Mouse (Mus musculus) kidney, adult 9 months (tissue): ENCODE results near the gene Atf7.

Source experiments
- DNase-seq: peaks from one replicate; pipeline ENCODE4 v3.0.0; 2022

The Atf7 gene

DNA sequence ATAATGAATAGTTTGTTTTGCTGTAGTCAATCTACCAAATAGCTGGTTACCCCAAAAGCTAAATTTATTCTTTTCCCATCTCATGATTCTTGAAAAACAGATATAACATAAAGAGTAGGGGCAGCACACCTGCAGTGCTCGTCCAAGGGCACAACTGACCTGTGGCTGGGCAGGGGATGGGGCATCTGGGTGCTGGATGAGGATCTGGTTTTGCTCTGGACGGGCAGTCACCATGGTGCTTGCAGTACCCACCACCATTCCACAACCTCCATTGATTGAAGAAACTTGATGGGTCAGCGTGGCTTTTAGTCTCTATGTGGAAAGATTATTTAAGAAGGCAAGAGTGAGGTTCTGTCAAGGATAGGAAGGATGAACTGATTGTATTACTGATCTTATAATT lies 79.0 kb downstream of the Atf7 start:
- DNase-seq, result no peak

DNA sequence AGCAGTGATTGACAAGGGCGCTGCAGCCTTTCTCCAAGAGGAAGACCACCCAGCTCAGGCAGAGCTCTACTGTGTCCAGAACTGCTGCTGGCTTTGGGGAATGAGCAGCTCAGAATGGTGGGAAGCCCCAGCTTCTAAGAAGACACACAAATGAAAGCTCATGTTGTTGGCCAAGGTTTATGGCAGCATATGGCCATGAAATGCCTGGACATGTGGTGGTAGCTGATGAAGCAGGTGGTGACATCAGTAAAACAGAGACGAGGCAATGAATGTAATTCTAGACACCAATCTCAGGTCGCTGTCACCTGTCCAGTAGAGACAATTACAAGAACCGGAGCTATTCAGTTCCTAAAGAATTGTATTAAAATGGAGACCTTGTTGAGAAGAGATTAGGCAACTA lies 80.5 kb downstream of the Atf7 start:
- no peak for DNase-seq

DNA sequence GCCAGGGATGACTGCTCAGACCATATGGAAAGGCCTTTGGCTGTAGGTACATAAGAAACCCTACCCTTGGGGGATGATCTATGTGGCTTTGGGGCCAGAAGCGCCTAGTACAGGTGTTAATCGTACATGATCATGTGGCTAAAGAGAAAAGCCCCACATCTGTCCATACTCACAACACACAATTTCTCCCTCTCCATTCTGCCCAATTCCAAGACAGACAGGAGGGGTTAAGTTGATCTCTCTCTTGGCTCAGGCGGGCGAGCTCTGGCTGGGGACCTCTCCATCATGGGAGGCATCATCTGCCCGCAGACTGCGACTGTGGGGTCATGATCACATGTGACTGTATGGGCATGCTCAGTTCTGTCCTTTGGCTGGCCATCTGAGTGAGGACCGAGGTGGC lies 91.3 kb downstream of the Atf7 start:
- DNase-seq, result no peak

DNA sequence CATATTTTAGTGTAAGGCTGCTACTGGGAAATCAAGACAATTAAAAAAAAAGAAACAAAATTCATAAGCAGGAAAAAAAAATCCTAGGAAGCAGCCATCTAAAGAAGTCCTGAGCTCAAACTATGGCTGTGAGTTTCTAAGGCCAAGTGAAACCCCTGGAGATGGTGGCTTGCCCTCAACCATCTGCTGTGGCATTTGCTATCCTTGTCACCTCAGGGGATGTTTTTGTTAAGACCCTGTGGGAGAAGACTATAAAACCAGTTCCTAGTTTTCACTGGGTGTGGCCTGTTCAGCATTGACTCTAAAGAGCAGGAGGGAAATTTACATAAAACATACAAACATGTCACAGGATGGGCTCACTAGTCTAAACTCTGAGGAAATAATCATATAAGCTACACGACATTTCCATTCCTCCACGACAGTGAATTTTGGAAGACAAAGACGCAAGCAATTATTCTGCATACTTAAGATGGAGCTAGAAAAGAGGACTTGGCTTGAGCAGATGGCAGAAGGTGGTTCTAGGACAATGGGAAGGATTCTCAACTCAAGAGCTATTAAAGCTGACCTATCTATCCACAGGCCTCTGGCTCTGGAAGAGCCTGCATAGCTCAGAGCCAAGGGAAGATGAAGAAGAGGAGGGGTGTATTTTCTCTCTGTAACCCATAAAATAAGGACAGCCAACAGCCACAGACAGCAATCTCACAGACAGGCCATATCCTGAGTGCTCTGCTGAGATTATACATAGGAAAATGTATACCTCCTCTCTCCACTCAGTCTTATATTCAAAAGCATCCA lies 93.0 kb downstream of the Atf7 start:
- no peak for DNase-seq

DNA sequence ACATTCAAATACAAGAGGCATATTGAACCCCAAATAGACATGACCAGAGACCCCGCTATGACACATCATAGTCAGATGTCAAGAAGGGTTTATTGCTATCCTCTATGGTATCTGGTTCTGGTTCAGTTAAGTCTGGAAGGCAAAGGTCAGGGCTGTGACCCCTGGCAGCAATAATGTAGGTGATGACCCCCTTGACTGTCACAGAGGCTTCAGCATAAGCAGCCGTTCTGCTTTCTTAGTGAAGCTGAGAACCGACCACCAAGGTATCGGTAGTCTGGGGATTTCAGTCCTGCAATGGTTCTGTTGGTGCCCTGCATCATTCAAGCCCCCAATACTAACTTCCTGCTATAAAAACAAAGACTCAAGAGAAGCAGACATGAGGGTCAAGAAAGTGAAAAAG lies 93.7 kb downstream of the Atf7 start:
- no peak for DNase-seq

DNA sequence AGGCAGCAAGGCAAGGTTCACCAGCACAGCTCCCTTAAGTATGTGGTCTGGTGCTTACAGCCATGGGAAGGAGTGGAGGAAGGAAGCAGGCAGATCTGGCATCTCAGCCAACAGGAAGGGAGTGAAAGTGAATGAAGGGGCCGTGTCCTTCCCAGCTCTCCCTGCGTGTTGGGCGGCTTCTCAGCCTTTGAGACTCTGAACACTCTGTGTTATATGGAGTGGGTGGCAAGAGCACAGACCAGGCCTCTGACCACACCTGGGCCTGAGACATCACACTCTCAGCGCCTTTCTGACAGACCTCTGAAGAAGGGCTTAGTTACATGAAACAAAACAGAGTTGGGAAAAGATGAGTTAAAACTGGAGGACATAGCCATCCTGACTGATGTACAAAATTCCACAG lies 94.7 kb downstream of the Atf7 start:
- no peak for DNase-seq

DNA sequence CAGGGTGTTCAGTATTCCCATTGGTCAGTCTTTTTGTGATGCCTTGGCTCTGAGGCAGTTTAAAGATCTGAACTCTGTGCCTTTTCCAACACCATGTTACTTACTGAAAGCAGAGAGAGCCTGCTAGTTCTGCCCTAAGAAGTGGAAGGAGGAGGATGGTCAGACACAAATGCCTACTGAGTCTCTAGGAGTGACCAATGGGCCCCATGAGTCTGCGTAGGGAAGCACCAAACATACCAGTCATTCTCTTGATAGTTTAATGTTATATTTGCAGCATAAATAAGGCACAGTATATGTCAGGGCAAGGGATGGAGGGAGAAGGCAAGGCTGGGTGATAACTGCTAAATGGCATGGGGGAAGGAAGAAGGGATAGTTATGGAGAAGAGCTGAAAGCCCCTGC lies 96.9 kb downstream of the Atf7 start:
- no peak for DNase-seq

DNA sequence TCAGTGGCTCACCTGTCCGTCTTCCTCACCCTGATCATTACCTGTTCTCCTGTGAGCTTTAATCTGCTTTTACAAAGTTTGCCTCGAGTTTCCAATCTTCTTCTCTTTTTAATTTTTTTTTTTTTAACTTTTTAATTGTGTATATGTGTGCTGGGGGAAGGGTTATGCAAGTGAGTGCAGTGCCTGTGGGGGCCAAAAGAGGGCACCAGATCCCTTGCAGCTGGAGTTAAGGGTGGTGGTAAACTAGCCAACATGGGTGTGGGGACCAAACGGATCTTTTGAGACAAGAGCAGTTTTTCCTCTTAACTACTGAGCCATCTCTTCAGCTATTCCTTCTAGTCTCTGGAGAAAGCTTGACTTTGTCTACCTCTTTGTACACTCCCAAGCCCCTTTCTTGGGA lies 97.3 kb downstream of the Atf7 start:
- no peak for DNase-seq

DNA sequence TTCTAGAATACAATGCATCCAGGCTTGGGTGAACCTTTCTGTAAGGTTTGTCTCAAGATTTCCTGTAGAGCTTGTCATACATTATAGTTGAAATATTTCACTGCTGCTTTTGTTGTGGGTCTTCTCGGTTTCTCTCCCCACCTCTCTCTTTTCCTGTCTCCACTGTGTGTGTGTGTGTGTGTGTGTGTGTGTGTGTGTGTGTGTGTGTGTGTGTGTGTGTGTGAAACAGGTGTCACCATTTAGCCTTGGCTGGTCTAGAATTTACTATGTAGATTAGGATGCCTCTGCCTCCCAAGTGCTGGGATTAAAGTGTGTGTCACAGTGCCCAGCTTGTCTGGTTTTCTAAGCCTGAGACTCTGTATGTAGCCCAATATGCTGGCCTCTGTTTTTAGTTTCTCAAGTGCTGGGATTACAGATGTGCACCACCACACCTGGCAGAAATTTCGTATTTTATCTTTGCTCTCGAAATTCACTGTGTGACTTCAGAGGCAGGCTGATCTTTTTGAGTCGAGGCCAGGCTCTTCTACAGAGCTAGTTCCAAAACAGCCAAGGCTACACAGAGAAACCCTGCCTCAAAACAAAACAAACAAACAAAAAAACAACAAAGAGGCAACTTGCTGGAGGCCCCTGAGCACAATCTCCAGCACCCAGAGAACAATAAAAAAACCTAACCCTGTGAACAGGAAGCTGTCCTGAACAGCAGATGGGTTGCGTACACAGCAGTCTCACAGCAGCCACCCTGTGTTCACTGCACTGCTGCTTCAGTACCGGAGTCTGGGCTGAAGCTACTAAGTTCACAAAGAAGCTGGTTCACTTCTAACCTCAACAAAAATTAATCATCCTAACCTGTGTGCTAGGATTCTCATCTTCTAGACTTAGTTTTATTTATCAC lies 98.9 kb downstream of the Atf7 start:
- no peak for DNase-seq

DNA sequence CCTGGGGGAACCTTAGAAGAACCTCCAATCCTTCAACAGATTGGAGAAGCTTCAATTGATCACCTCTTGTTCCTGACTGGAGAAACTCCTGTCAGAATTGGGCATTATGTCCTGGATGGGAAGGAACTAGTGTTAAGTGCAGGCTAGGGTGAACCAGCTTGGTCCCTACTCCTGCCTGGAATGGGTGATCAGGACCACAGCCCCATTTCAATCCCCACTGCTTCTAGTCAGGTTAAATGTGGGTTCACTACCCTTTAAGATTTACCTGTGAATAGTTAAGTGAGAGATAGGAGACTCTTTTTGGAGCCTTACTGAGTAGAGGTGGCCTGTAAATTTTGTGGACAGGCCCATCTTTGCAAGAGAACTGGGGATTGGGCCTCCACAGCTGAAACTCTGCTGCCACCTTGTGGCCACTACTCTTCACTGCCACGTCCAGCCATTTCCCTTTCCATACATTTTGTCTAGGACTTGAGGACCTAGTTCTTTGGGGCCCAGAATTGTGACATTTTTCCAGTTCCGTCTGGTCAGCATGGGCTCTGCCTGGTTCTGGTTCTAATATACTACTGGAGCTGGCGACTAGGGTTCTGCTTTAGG lies 100.3 kb downstream of the Atf7 start, which contains the start of gene Npff:
TSS of gene Npff (minus strand) at position 51 of the 594 bp plus-strand sequence.
- peak; percentile 74 for DNase-seq

DNA sequence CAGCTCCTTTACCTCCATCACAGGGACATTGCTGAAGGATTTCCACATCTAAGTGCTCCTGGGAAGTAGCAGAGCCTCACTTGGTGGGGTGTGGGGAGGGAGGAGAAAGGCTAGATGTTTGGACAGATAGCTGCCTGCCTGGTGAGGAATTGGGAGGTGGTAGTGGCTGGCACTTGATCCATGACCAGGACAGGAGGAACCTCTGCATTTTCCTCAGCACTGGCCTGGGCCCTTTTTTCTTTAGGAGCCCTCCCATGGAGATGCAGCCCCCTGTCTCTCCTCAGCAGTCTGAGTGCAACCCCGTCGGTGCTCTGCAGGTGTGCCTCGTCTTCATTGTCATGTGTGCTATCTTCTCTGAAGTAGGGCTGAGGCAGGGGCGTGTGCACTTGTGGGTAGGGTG lies 103.8 kb downstream of the Atf7 start:
- DNase-seq, result no peak

DNA sequence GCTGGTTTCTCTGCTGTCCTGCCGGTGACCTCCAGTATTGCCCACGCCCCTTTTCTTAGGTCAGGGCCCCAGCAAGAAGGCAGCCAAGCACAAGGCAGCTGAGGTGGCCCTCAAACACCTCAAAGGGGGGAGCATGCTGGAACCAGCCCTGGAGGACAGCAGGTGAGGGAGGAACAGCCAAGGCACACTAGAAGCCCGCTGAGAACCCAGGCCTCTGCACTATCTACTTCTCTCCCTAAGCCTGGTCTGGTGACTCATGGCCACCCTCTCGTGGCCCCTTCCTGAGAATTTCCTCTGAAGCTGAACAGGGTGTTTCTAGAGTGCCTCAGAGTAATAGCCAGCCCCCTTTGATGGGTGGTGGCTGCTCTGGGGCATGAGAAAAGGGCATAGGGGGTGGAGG lies 104.8 kb downstream of the Atf7 start:
- no peak for DNase-seq

DNA sequence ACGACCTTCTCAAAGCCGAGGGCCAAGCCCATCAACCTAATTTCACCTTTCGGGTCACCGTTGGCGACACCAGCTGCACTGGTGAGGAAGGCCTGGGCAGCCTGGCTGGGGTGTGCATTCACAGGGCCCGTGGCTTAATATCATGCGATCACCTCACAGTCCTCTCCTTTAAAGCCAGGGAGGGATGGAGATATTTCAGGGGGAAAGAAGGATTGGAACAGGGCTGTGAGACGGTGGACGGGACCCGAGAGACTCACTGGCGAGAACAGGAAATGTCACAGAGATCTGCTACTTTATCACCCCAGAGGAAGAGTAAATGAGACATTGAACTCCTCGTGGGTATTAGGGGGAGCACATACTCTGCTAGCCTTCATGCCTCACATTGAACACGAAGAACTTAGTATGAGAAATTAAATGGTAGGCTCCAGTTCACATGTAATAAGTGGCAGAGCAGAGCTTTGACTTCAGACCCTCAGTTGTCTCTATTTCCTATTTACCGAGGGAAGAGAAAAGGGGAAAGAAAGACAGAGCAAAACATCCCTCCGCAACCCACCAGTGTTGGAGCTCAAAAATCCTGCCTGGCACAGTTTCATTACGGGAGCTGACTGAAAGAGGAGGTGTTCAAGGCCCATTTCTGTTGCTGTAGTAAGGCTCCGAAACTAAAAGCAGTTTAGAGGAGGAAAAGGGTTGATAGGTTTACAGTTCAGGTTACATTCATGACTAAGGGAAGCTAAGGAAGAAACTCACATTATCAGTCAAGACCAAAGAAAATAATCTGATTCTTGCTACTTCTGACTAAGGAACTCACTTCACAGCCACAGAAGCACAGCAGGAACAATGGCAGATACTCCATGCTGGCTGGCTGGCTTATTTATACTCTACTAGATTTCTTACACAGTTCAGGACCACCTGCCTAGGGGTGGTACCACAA lies 105.8 kb downstream of the Atf7 start:
- no peak for DNase-seq

DNA sequence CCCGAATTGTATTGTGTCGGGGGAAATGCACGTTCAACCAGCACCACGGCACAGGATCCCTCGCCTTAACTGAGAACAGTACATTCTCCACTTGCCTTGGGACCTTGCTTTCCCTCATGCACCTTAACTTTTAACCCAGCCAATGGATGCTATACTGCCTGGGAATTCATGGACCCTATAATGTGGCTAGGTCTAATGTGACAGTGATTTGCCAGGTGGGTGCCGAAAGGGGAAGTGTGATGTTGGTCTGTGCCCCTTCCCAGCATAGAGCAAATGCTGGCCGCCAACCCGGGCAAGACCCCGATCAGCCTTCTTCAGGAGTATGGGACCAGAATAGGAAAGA lies 106.4 kb downstream of the Atf7 start:
- no peak for DNase-seq

DNA sequence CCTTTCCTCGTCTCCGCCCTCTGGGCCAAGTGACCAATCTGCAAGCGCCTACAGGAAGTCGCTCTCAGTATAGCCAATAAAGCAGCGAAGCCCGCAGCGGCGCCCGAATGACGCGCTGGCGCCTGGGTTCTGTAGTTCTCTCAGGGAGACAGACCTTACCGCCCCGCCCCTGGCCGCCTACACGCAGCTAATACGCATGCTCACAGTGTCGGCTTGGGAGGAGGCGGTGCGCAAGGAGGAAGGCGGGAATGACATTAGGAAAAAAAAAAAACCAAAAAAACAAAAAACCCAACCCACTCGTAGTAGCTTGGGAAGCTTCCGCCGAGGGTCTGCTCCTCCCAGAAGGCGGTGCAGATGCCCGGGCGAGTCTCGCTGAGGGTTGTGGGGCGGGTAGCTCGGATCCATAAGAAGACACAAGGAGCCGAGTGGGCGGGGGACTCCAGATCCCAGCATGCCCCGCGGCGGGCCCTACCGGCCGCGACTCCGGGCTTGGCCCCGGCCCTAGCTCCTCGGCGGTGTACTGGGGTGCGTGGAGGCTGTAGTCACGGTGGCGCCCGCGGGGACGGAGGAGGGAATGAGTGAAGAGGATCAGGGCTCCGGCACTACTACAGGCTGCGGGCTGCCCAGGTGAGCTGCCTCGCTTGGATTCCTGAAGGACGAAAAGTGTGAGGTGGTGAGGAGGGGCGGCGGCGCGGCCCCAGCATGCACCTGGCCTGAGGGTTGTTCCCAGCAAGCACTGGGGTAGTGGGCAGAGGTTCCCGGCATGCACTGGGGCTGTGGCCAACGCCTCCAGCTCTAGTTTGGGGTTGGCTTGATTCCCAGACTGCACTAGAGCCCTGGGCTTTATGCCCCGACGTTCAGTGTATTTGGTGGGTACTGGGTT lies 107.0 kb downstream of the Atf7 start, which contains the start of gene Tarbp2:
TSS of gene Tarbp2 (plus strand) at position 217 of the 883 bp plus-strand sequence.
- DNase-seq, result peak; percentile 100

DNA sequence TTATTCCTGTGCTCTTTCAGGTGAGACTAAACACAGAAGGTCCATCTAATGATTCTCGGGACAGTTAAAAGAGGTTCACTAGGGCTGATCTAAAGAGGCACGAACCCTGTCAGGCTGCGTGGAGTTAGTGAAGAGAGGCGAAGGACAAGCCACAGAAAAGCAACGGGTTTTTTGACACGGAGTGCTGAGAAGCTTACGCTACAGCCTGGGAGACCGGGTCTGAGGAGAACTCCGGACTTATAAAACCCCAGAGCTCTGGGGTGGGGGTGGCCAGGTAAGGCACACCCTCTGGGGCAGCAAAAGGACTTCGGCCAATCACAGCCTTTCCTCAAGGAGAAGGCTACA lies 107.7 kb downstream of the Atf7 start:
- no peak for DNase-seq

DNA sequence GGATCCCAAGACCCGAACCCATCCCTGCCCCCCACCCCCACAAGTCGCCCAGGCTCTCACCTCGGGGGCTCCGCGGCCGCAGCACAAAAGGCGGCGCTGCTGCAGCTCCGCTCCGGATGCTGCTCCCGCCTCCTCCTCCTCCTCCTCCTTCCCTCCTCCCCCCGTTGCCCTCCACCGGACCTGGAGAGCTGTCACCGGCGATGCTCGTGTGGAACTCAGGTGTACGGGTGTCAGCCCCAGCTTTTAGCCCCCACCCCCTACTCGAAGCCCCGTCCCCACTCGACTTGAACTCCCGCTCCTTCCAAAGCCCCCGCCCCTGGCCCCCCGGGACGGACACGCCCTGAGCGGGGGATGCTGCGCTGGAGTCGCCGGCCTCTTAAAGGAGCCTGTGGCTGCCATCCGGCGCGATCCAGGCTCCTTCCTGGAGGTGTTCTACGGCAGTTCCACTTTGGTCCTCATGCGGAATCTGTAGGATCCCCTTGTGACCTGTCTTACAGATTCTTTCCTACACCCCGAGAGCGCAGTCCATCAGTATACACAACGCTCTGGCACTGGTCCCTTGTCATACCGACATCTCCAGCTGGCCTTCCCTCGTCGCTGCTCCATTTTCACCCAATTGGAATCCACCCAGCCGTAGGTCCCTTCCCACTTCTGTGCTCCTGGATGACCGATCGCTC lies 108.4 kb downstream of the Atf7 start, which contains the start of gene Map3k12:
TSS of gene Map3k12 (minus strand) at position 337 of the 677 bp plus-strand sequence.
- peak; percentile 64 for DNase-seq

DNA sequence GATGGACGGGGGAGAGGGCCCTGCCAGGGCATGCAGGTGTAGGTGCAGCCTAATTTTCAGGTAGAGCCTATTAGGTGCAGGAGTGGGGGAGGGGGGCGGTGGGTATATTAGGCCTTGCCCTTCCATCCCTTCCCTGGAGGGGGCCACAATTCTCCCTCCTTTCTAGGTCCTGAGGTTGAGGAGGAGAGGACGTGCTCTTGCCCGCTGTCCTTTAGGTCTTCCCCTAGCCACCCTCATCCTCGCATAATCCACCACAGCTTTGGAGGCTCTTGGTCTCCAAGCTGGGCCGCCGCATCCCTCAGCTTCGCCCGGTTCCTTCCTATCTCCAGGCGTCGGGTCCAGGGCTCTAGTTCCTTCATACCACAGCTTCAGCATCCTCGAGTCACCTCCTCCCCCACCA lies 109.0 kb downstream of the Atf7 start:
- DNase-seq, result no peak

DNA sequence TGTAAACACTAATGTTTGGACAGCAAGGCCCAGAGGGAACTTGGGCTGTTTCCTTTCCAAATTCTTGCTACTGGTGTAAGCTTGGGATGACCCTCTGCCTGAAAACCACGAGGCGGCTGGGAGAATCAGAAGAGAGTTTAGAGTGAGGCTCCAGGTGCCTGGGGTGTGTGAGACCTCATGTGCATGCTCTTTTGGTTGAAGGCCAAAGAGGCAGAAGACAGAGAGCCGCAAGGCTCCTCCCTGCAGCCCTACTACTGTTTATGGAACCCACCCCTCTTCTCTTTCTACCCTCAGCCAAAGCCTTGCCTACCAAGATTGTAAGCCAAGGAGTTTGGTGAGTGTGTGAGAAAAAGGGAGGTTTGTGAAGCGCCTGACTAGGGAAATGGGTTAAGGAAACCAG lies 109.5 kb downstream of the Atf7 start:
- DNase-seq, result no peak

DNA sequence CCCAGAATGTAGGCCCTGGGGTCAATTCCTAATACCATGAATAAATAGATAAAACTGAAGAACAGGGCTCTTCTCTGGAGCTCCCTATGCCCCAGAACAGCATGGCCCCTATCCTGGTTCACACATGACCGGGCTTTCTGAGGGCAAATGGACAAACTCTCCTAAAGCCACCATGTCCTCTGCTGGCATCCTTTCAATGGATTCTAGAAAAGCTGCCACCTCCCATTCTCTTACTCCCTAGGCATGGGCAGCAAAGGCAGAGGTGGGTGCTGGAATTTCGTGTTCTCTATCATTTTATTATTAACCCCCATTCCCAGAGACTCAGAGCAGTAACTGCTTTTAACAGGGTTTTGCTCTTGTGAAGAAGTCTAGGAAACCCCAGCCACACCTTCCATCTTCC lies 110.0 kb downstream of the Atf7 start:
- DNase-seq, result no peak

DNA sequence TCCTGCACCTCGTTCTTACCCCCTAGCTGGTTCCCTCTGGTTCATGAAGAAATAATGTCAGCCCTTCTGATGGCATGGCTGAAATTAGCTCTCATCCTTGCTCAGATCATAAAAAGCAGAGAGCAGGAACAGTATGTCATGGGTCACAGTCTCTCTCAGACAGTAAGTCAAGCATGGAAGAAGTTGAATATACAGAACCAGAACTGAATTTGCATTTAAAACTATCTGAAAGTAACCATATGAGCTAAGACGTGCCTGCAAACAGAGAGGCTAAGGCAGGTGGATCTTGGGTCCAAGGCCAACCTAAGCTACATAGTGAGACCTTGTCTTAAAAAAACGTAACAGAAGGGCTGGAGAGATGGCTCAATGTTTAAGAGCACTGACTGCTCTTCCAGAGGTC lies 112.3 kb downstream of the Atf7 start:
- no peak for DNase-seq
